In the genomic region with DNA sequence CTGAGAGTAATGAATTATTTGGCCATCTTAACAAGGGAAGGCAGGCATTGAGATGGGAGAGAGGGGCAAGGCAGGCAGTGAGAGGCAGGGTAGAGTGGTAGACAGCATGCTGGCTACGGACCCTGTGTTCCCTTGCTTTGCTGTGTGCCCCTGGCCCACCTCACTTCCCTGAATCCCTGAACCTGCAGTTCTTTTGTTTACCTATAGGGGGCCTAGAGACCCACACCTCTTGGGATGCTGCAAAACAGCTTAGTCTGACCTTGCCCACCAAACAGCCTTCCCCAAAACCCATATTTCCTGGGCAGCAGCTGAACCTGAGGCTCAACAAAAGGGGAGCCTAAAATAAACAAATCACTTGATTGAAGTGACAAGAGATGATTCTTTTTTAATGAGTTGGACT, we compare ENCODE assay signal across 9 mouse cellular contexts. TPM values are rescaled to one million over a fixed set of nuclear protein-coding genes. Genes with fewer than 3 reads are reported as not detected.
A peak's percentile ranks its signal among the peaks of the same experiment; 100 is the strongest.
DNase-seq lines count a peak whose midpoint lies in the region; ATAC-seq and TF ChIP-seq lines count a peak whose summit lies in the region.
"Had no signal": no experiment of that assay in that cellular context is flagged by ENCODE, and none has a peak within 500 bp of the region (broad histone marks: within the 10 kb centered on the region; RNA-seq: fewer than 3 reads in every experiment).

No protein-coding gene starts in this region.

- peak; percentile 31 for DNase-seq in CH12.LX (ENCODE audit: extremely low read depth)
- no peak for DNase-seq in cerebellum, adult 8-10 months
- DNase-seq in adrenal gland, adult 18-20 months (ENCODE audit: low spot score in 2 of 2), result no peak

- H3K9ac ChIP-seq in intestine, postnatal 0 days (ENCODE audit: low read depth, low read length), result no peak overlapping the region
- no peak overlapping the region for H3K9ac ChIP-seq in intestine, embryonic 15.5 days
- no peak overlapping the region for H3K9ac ChIP-seq in CH12.LX (ENCODE audit: insufficient read depth, low read depth)

- H3K27me3 ChIP-seq in intestine, postnatal 0 days (replicated peaks; ENCODE audit: control insufficient read depth, insufficient read depth, low read length), result no peaks in the 10 kb centered on the region
- H3K27me3 ChIP-seq in intestine, embryonic 15.5 days (replicated peaks), result no peaks in the 10 kb centered on the region
- H3K27me3 ChIP-seq in CH12.LX (replicated peaks), result no peaks in the 10 kb centered on the region
- H3K27me3 ChIP-seq in megakaryocyte, embryonic 14.5 days (replicated peaks), result no peaks in the 10 kb centered on the region

- peaks cover 67% of the 10 kb centered on the region for H3K36me3 ChIP-seq in intestine, postnatal 0 days (ENCODE audit: control insufficient read depth, insufficient read depth)
- H3K36me3 ChIP-seq in intestine, embryonic 15.5 days, result peaks cover 44% of the 10 kb centered on the region
- peaks cover 66 to 80% of the 10 kb centered on the region in 2 experiments for H3K36me3 ChIP-seq in CH12.LX (replicated peaks in 1 of 2; ENCODE audit: control insufficient read depth in 1 of 2, insufficient read depth in 1 of 2, low read length in 1 of 2)
- H3K36me3 ChIP-seq in megakaryocyte, embryonic 14.5 days (replicated peaks; ENCODE audit: low read length), result peaks cover 84% of the 10 kb centered on the region

- peak; percentile 40 for TF ChIP-seq RAD21 in CH12.LX (IDR thresholded peaks at IDR 0.05; ENCODE audit: low read depth, low read length)

- peak; percentile 76 for TF ChIP-seq CTCF in intestine, postnatal 0 days (IDR thresholded peaks at IDR 0.05; ENCODE audit: low read depth)
- TF ChIP-seq CTCF in CH12.LX (conservative IDR thresholded peaks at IDR 0.05 in 1 of 2, IDR thresholded peaks at IDR 0.05 in 1 of 2; ENCODE audit: low read depth in 2 of 2, low read length in 2 of 2), result peak; percentile 66 to 74
- TF ChIP-seq CTCF in cortical plate, adult 2 months (IDR thresholded peaks at IDR 0.05; ENCODE audit: extremely low read depth, insufficient read depth, low read length), result peak; percentile 48

- H3K9me3 ChIP-seq in intestine, postnatal 0 days (ENCODE audit: control insufficient read depth), result no peaks in the 10 kb centered on the region
- H3K9me3 ChIP-seq in intestine, embryonic 15.5 days, result no peaks in the 10 kb centered on the region
- no peaks in the 10 kb centered on the region for H3K9me3 ChIP-seq in CH12.LX (replicated peaks; ENCODE audit: low read length)
- H3K9me3 ChIP-seq in megakaryocyte, embryonic 14.5 days, result no peaks in the 10 kb centered on the region

- dilution Hi-C loops in CH12.LX (cut with MboI; ENCODE audit: extremely low pct_ligation_motif_present, extremely low pct_unique_long_range_greater_than_20kb, low sequenced_read_pairs), result no loop called here

- 83% methylated on average over 1 of the region's 1 CpGs for WGBS in intestine, postnatal 0 days
- 71% methylated on average over 1 of the region's 1 CpGs for WGBS in intestine, embryonic 15.5 days

- no peaks in the 10 kb centered on the region for H3K4me1 ChIP-seq in intestine, postnatal 0 days (replicated peaks; ENCODE audit: control insufficient read depth, insufficient read depth, low read length)
- no peaks in the 10 kb centered on the region for H3K4me1 ChIP-seq in intestine, embryonic 15.5 days (replicated peaks)
- H3K4me1 ChIP-seq in CH12.LX (ENCODE audit: control insufficient read depth in 1 of 2, insufficient read depth in 2 of 2), result no peaks in the 10 kb centered on the region
- H3K4me1 ChIP-seq in cortical plate, adult 2 months (ENCODE audit: control insufficient read depth, insufficient read depth, low read length), result peaks cover 3% of the 10 kb centered on the region; the same call in 1 of the 2 replicates
- peaks cover 78% of the 10 kb centered on the region for H3K4me1 ChIP-seq in megakaryocyte, embryonic 14.5 days

- in situ Hi-C loops in CH12.LX (cut with MboI; ENCODE audit: low pct_ligation_motif_present, low pct_unique_long_range_greater_than_20kb, low sequenced_read_pairs), result no loop called here

- no peak overlapping the region for H3K27ac ChIP-seq in intestine, postnatal 0 days (ENCODE audit: low read depth, low read length)
- no peak overlapping the region for H3K27ac ChIP-seq in intestine, embryonic 15.5 days
- no peak overlapping the region for H3K27ac ChIP-seq in CH12.LX (ENCODE audit: insufficient read depth, low read depth)
- H3K27ac ChIP-seq in cortical plate, adult 2 months (ENCODE audit: insufficient read depth, low read length), result no peak overlapping the region

- no peak for TF ChIP-seq EP300 in CH12.LX (IDR thresholded peaks at IDR 0.05; ENCODE audit: low read length)

- H3K79me2 ChIP-seq in CH12.LX (replicated peaks; ENCODE audit: control insufficient read depth, extremely low read depth, insufficient read depth, poor library complexity, severe bottlenecking), result no peaks in the 10 kb centered on the region

- H3K4me3 ChIP-seq in intestine, postnatal 0 days (ENCODE audit: low read depth, low read length), result no peak overlapping the region
- H3K4me3 ChIP-seq in intestine, embryonic 15.5 days (replicated peaks), result no peak overlapping the region
- H3K4me3 ChIP-seq in CH12.LX (replicated peaks in 1 of 3; ENCODE audit: low read depth in 2 of 3, low read length in 2 of 3, poor library complexity in 1 of 3), result no peak overlapping the region
- no peak overlapping the region for H3K4me3 ChIP-seq in cortical plate, adult 2 months (ENCODE audit: insufficient read depth, low read length)
- peak overlapping the region; percentile 76 for H3K4me3 ChIP-seq in megakaryocyte, embryonic 14.5 days (replicated peaks)

- TF ChIP-seq POLR2A in CH12.LX (IDR thresholded peaks at IDR 0.05; ENCODE audit: low read depth, low read length), result no peak
- TF ChIP-seq POLR2A in cortical plate, adult 2 months (IDR thresholded peaks at IDR 0.05; ENCODE audit: extremely low read depth, insufficient read depth, low read length), result no peak

- H3K4me2 ChIP-seq in intestine, postnatal 0 days (replicated peaks; ENCODE audit: low read depth), result no peak overlapping the region
- H3K4me2 ChIP-seq in intestine, embryonic 15.5 days (replicated peaks), result no peak overlapping the region
- no peak overlapping the region for H3K4me2 ChIP-seq in CH12.LX (ENCODE audit: insufficient read depth, low read depth, poor library complexity, severe bottlenecking)

- no peak for ATAC-seq in intestine, postnatal 0 days
- ATAC-seq in intestine, embryonic 15.5 days, result no peak
- no peak for ATAC-seq in activated CD4-positive, CD25-positive, alpha-beta regulatory T cell, adult 4 months

TF ChIP-seq in CH12.LX, 34 proteins besides CTCF, POLR2A, EP300 and RAD21:
- TF ChIP-seq JUN (IDR thresholded peaks at IDR 0.05; ENCODE audit: insufficient read depth, low read depth, low read length), result no peak
- TF ChIP-seq SMC3 (IDR thresholded peaks at IDR 0.05; ENCODE audit: low read depth, low read length), result peak; percentile 49

RNA-seq across cellular contexts. Expression of gene Gfod2, which starts 12.1 kb away (rescaled TPM):
- 4.0 and 4.4 TPM in 2 replicates for polyA plus RNA-seq in intestine, postnatal 0 days (2015; fragmentation: Nextera tagmentation; extraction: Ambion mirVana)
- 10.5 and 10.6 TPM in 2 replicates for polyA plus RNA-seq in intestine, embryonic 15.5 days (2015; fragmentation: Nextera tagmentation; extraction: Ambion mirVana)
- total RNA-seq in CH12.LX (2012; rRNA removed) (3.1 and 4.7 TPM in 2 replicates), CH12.LX (2014; rRNA removed) (1.7 and 1.8 TPM in 2 replicates)
- polyA plus RNA-seq in CH12.LX (2012; ENCODE audit: insufficient read length, low read depth), result 3.1 and 3.4 TPM in 2 replicates
- 15.6 and 17.8 TPM in 2 replicates for polyA plus RNA-seq in cortical plate, adult 2 months (2012; rRNA removed)
- polyA plus RNA-seq in megakaryocyte, embryonic 14.5 days (2012; ENCODE audit: insufficient read depth, low replicate concordance), result 3.0 and 9.7 TPM in 2 replicates
- 1 to 10 TPM; 1.8 to 4.3 TPM for polyA plus RNA-seq in activated CD4-positive, CD25-positive, alpha-beta regulatory T cell, adult 4 months (2017; shearing (Covaris generic))
- 10 to 100 TPM in 1 of 2 experiments, 1 to 10 TPM in 1; 7.4 to 10.1 TPM for total RNA-seq in adrenal gland, adult 18-20 months (2021)

RNA-seq across cellular contexts. Expression of gene Ranbp10, which starts 56.5 kb away (rescaled TPM):
- polyA plus RNA-seq in intestine, postnatal 0 days (2015; fragmentation: Nextera tagmentation; extraction: Ambion mirVana), result 4.1 and 4.6 TPM in 2 replicates
- 8.5 and 8.9 TPM in 2 replicates for polyA plus RNA-seq in intestine, embryonic 15.5 days (2015; fragmentation: Nextera tagmentation; extraction: Ambion mirVana)
- 8.1 and 8.7 TPM in 2 replicates for total RNA-seq in CH12.LX (2012; rRNA removed)
- 7.4 and 7.9 TPM in 2 replicates for total RNA-seq in CH12.LX (2014; rRNA removed)
- polyA plus RNA-seq in CH12.LX (2012; ENCODE audit: insufficient read length, low read depth), result 12.8 and 15.8 TPM in 2 replicates
- 24.6 and 25.7 TPM in 2 replicates for polyA plus RNA-seq in cortical plate, adult 2 months (2012; rRNA removed)
- polyA plus RNA-seq in megakaryocyte, embryonic 14.5 days (2012; ENCODE audit: insufficient read depth, low replicate concordance), result 10.3 and 11.1 TPM in 2 replicates
- polyA plus RNA-seq in activated CD4-positive, CD25-positive, alpha-beta regulatory T cell, adult 4 months (2017; shearing (Covaris generic)), result 1 to 10 TPM; 6.6 to 7.0 TPM
- 10 to 100 TPM; 20.1 to 24.7 TPM for total RNA-seq in adrenal gland, adult 18-20 months (2021)

RNA-seq across cellular contexts. Expression of gene Tsnaxip1, which starts 56.9 kb away (rescaled TPM):
- polyA plus RNA-seq in intestine, postnatal 0 days (2015; fragmentation: Nextera tagmentation; extraction: Ambion mirVana), result not detected in 2 replicates
- not detected in 2 replicates for polyA plus RNA-seq in intestine, embryonic 15.5 days (2015; fragmentation: Nextera tagmentation; extraction: Ambion mirVana)
- total RNA-seq in CH12.LX (2012; rRNA removed) (0.13 and 0.21 TPM in 2 replicates), CH12.LX (2014; rRNA removed) (0.13 TPM in 1 of 2 replicates, not detected in the other)
- 0.38 and 0.50 TPM in 2 replicates for polyA plus RNA-seq in CH12.LX (2012; ENCODE audit: insufficient read length, low read depth)
- polyA plus RNA-seq in cortical plate, adult 2 months (2012; rRNA removed), result 0.11 and 0.31 TPM in 2 replicates
- not detected in 2 replicates for polyA plus RNA-seq in megakaryocyte, embryonic 14.5 days (2012; ENCODE audit: insufficient read depth, low replicate concordance)
- polyA plus RNA-seq in activated CD4-positive, CD25-positive, alpha-beta regulatory T cell, adult 4 months (2017; shearing (Covaris generic)), result not detected
- total RNA-seq in adrenal gland, adult 18-20 months (2021), result not detected
- polyA plus RNA-seq: large intestine, adult 2 months had no signal
